Mouse (Mus musculus) stomach, embryonic 14.5 days (tissue): ENCODE results near the gene Sec22b. TPM values are rescaled to one million over a fixed set of nuclear protein-coding genes. Genes with fewer than 3 reads are reported as not detected.

Experiments
- ATAC-seq: fragments of 200-750 bp; cut with Nextera tagmentation; 2 replicates; pipeline ENCODE4 v1.8.0; 2017; ENCODE audit warnings: low read depth, moderate TSS enrichment; ENCODE audit not compliant: insufficient number of reproducible peaks, insufficient read depth, low FRiP score
- H3K27ac ChIP-seq: fragments of 300-500 bp; sonication (generic); 2 replicates; pipeline ENCODE4 v1.5.1; 2014; ENCODE audit warnings: mild to moderate bottlenecking, low read length, moderate library complexity, mixed read lengths
- H3K27me3 ChIP-seq: fragments of 300-500 bp; sonication (generic); 2 replicates; pipeline ENCODE4 v1.6.1; 2014; ENCODE audit warnings: low read length, control low read depth, mixed read lengths; ENCODE audit not compliant: control insufficient read depth, insufficient read depth
- H3K36me3 ChIP-seq: fragments of 300-500 bp; sonication (generic); 2 replicates; pipeline ENCODE4 v1.6.1; 2014; ENCODE audit warnings: mild to moderate bottlenecking, control low read depth, low read length, moderate library complexity, mixed read lengths; ENCODE audit not compliant: control insufficient read depth, insufficient read depth
- H3K4me1 ChIP-seq: fragments of 300-500 bp; sonication (generic); 2 replicates; pipeline ENCODE4 v1.6.1; 2014; ENCODE audit warnings: low read length, control low read depth, mixed read lengths; ENCODE audit not compliant: control insufficient read depth, insufficient read depth
- H3K4me2 ChIP-seq: fragments of 300-500 bp; sonication (generic); replicated peaks from 2 replicates; pipeline ENCODE4 v1.6.1; 2014; ENCODE audit warnings: low read depth, low read length, control low read depth
- H3K4me3 ChIP-seq: fragments of 300-500 bp; sonication (generic); 2 replicates; pipeline ENCODE4 v1.5.1; 2014; ENCODE audit warnings: low read depth, low read length, control low read depth
- H3K9ac ChIP-seq: fragments of 300-500 bp; sonication (generic); replicated peaks from 2 replicates; pipeline ENCODE4 v1.6.1; 2014; ENCODE audit warnings: low read depth, mild to moderate bottlenecking, control low read depth, low read length, moderate library complexity, mixed read lengths
- H3K9me3 ChIP-seq: fragments of 300-500 bp; sonication (generic); 2 replicates; pipeline ENCODE4 v1.6.1; 2016; ENCODE audit warnings: low read depth, low read length, control low read depth; ENCODE audit not compliant: control insufficient read depth
- WGBS: fragments of 180-500 bp; shearing (Covaris S2); extraction: QIAGEN DNeasy Blood & Tissue Kit; methylation state at CpG from one replicate; pipeline ENCODE4 v1.1.7; 2014; 5-methylcytosine and 5-hydroxymethylcytosine counted together
- polyA plus RNA-seq: library from polyadenylated mRNA; unstranded; fragments of >200 nt; fragmentation: Nextera tagmentation; extraction: Ambion mirVana; gene quantifications from 2 replicates; pipeline ENCODE4 v1.2.1, GENCODE M21; 2014

The Sec22b gene
- polyA plus RNA-seq, 1 experiment from 2014 or later, result 159 TPM

GRCm38 (mm10) chr3:97868024-97868689 is 32.8 kb upstream of the Sec22b start:
- ATAC-seq, result peak; percentile 87; the same call in 1 of the 2 replicates
- 0 out of 2 replicates have a peak, but pooled peaks cover 2% of the 10 kb centered on the region for H3K27me3 ChIP-seq
- H3K4me3 ChIP-seq, result peak overlapping the region; percentile 52
- no peaks in the 10 kb centered on the region for H3K9me3 ChIP-seq
- H3K27ac ChIP-seq, result no peak overlapping the region
- H3K4me1 ChIP-seq, result no peaks in the 10 kb centered on the region; the same call in 1 of the 2 replicates
- peak overlapping the region; percentile 100 for H3K4me2 ChIP-seq
- H3K9ac ChIP-seq, result peak overlapping the region; percentile 18
- WGBS, result 3% methylated on average over 42 of the region's 42 CpGs
- no peaks in the 10 kb centered on the region for H3K36me3 ChIP-seq

DNA sequence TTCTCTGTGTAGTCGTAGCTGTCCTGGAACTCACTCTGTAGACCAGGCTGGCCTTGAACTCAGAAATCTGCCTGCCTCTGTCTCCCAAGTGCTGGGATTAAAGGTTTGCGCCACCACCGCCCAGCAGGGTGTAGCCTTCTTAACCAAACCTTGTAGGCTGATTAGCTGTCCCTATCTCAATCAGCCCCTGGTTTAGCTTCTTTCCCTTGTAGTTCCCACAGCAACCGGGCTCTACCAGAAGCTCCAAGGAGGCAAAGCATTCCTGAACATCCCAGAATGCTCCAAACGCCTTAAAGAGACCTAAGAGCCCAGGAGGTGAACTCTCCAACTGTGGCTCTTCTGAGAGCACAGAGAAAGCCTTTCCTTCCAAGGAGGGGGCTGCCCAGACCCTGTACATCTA is 32.3 kb upstream of the Sec22b start:
- 41% methylated on average over 5 of the region's 5 CpGs for WGBS

GRCm38 (mm10) chr3:97869730-97870129 is 31.3 kb upstream of the Sec22b start:
- no peak overlapping the region for H3K4me2 ChIP-seq
- ATAC-seq, result no peak
- no peaks in the 10 kb centered on the region for H3K36me3 ChIP-seq
- 0 out of 2 replicates have a peak, but pooled peaks cover 2% of the 10 kb centered on the region for H3K27me3 ChIP-seq
- no peak overlapping the region for H3K9ac ChIP-seq
- H3K9me3 ChIP-seq, result no peaks in the 10 kb centered on the region
- no peak overlapping the region for H3K27ac ChIP-seq
- H3K4me3 ChIP-seq, result no peak overlapping the region
- H3K4me1 ChIP-seq, result no peaks in the 10 kb centered on the region; the same call in 1 of the 2 replicates
- WGBS, result 63% methylated on average over 4 of the region's 4 CpGs

More for the DNA sequence above, 32.3 kb upstream of the Sec22b start:
- H3K36me3 ChIP-seq, result no peaks in the 10 kb centered on the region
- H3K9me3 ChIP-seq, result no peaks in the 10 kb centered on the region
- H3K4me3 ChIP-seq, result no peak overlapping the region
- H3K9ac ChIP-seq, result no peak overlapping the region
- no peak for ATAC-seq
- no peak overlapping the region for H3K27ac ChIP-seq
- H3K4me1 ChIP-seq, result no peaks in the 10 kb centered on the region; the same call in 1 of the 2 replicates
- H3K4me2 ChIP-seq, result peak overlapping the region; percentile 100; the same call in 1 of the 2 replicates
- 0 out of 2 replicates have a peak, but pooled peaks cover 2% of the 10 kb centered on the region for H3K27me3 ChIP-seq

GRCm38 (mm10) chr3:97874777-97875176 is 26.2 kb upstream of the Sec22b start:
- H3K4me1 ChIP-seq, result no peaks in the 10 kb centered on the region
- no peaks in the 10 kb centered on the region for H3K27me3 ChIP-seq
- WGBS, result 30% methylated on average over 5 of the region's 5 CpGs
- no peak overlapping the region for H3K9ac ChIP-seq
- H3K9me3 ChIP-seq, result no peaks in the 10 kb centered on the region
- no peak overlapping the region for H3K4me2 ChIP-seq
- H3K36me3 ChIP-seq, result no peaks in the 10 kb centered on the region
- no peak overlapping the region for H3K4me3 ChIP-seq
- no peak overlapping the region for H3K27ac ChIP-seq
- no peak for ATAC-seq

DNA sequence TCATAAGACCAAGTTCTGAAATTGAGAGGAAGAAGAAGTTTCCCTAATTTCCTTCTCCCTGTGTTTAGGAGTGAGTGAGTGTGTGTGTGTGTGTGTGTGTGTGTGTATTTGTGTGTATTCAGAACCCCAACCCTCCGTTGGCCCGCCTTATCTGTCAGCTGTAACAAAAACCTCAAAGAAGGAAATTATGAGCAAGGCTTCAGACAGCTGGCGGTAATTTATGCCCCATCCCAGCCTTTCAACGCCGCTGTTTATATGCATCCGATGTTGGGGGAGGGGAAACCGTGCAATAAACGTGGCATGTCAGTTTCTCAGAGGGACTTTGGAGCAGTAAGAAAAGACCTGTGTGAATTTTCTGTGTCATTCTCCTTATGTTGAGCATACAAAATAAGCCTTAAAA is 24.7 kb upstream of the Sec22b start:
- WGBS, result 39% methylated on average over 8 of the region's 8 CpGs
- Histone ChIP-seq H3K4me1 (no peaks in the 10 kb centered on the region), H3K9me3 (no peaks in the 10 kb centered on the region), H3K4me3 (no peak overlapping the region), H3K27ac (no peak overlapping the region), H3K27me3 (no peaks in the 10 kb centered on the region), H3K4me2 (no peak overlapping the region), H3K9ac (no peak overlapping the region), H3K36me3 (no peaks in the 10 kb centered on the region)
- ATAC-seq, result no peak

DNA sequence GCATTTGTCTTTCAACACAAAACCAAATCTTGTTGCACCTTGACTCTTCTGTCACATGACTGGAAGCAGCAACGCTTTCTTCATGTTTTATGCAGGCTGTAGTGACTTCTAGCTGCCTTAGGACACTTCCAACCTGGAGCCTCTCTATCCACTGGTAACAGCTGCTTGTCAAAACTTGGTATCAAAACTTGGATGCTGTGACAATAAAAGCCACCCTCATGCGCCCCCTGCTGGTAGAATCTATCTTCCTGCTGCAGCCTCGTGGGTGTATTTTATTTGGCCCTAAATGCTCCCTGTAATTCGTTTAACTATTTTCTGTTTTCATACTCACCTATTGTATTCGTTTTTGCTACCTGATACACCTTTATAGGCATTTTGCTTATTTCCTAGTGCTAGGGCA is 21.8 kb upstream of the Sec22b start:
- H3K9me3 ChIP-seq, result no peaks in the 10 kb centered on the region
- no peaks in the 10 kb centered on the region for H3K4me1 ChIP-seq
- no peak overlapping the region for H3K4me3 ChIP-seq
- ATAC-seq, result no peak
- no peak overlapping the region for H3K27ac ChIP-seq
- no peak overlapping the region for H3K4me2 ChIP-seq
- no peaks in the 10 kb centered on the region for H3K27me3 ChIP-seq
- WGBS, result 19% methylated on average over 5 of the region's 5 CpGs
- no peaks in the 10 kb centered on the region for H3K36me3 ChIP-seq
- H3K9ac ChIP-seq, result no peak overlapping the region

DNA sequence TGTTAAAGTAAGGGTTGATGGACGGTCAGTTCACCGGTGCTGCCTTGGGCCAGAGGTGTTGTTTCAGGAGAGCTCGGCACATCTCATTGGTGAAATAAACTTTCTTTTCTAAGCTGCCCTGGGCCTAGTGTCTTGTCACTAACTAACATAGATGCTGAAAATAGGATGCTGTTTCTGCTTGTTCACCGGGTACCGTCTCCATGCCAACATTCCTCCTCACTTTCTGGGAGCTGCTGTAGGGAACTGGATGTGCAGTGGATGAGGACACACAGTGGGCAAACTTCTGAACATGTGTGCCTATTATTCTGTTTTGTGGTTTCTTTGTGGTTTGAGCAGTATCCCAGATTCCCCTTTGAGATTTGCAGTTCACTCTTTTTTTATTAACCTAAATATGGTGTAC is 19.4 kb upstream of the Sec22b start:
- no peaks in the 10 kb centered on the region for H3K9me3 ChIP-seq

DNA sequence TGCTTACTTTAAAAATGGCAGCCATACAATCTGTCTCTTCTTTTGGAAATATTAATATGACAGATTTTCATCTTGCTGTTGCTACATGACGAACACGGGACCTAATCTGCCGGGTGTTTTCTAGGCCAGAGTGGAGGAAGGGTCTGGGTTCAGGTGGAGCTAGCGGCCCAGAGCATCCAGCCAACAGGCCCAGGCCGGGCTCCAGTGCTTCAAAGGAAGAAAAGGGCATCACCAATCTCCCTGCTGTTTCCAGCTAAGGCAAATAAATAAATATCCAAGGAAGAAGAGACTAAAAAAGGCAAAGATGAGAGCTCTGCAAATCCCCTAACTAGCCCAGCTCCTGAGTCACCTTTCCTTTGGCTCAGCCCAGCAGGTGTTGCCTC is 13.2 kb upstream of the Sec22b start:
- ATAC-seq, result no peak
- no peaks in the 10 kb centered on the region for H3K9me3 ChIP-seq
- H3K27me3 ChIP-seq, result peaks cover 10% of the 10 kb centered on the region; the same call in 1 of the 2 replicates
- no peaks in the 10 kb centered on the region for H3K36me3 ChIP-seq
- no peak overlapping the region for H3K27ac ChIP-seq
- no peak overlapping the region for H3K4me2 ChIP-seq
- no peak overlapping the region for H3K9ac ChIP-seq
- H3K4me1 ChIP-seq, result 0 out of 2 replicates have a peak, but pooled peaks cover 6% of the 10 kb centered on the region
- WGBS, result 69% methylated on average over 5 of the region's 5 CpGs
- H3K4me3 ChIP-seq, result peak overlapping the region; percentile 37; the same call in 1 of the 2 replicates

More for the DNA sequence above, 19.4 kb upstream of the Sec22b start:
- Histone ChIP-seq H3K36me3 (no peaks in the 10 kb centered on the region), H3K9ac (no peak overlapping the region), H3K27ac (no peak overlapping the region), H3K4me1 (no peaks in the 10 kb centered on the region), H3K27me3 (no peaks in the 10 kb centered on the region), H3K4me2 (no peak overlapping the region), H3K4me3 (no peak overlapping the region)
- ATAC-seq, result no peak
- WGBS, result 96% methylated on average over 5 of the region's 5 CpGs
